Comparison of ENCODE assay signal across 9 mouse cellular contexts in the genomic region with DNA sequence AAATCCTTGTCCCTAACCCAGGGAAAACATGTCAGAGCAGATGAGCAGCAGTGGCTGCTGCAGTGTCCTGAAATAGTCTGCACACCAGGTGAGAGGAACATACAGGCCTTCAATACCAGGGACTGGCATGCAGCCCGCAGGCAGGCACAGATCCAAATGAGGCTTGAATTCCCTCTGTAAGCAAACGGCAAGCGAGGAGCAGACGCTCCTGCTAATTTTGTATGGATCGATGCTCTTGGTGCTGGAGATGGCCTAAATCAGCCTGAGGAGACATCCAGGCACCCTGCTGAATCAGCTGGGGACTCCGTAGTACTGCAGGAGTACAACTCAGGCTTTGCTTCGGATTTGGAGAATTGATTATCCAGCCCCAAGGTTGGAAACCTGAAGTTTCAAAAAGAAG.
DNase-seq lines count a peak whose midpoint lies in the region; ATAC-seq lines count a peak whose summit lies in the region.
"Had no signal": no experiment of that assay in that cellular context is flagged by ENCODE, and none has a peak within 500 bp of the region (broad histone marks: within the 10 kb centered on the region; RNA-seq: fewer than 3 reads in every experiment).

No protein-coding gene starts in this region.

- ATAC-seq in kidney, embryonic 15.5 days (replicated peaks; ENCODE audit: low FRiP score): no peak

- H3K4me2 ChIP-seq in kidney, embryonic 15.5 days: no peak overlapping the region

- no peaks in the 10 kb centered on the region for H3K27me3 ChIP-seq in kidney, embryonic 15.5 days
- no peaks in the 10 kb centered on the region for H3K27me3 ChIP-seq in midbrain, embryonic 10.5 days (ENCODE audit: low read depth, poor library complexity, severe bottlenecking)

- H3K9ac ChIP-seq in kidney, embryonic 15.5 days: no peak overlapping the region

- intact Hi-C loops in left cerebral cortex, postnatal 4 days (cut with DNase I): no loop called here
- intact Hi-C loops in heart, postnatal 36 days (cut with DNase I): no loop called here

- 0 out of 2 replicates have a peak, but pooled peaks cover 6% of the 10 kb centered on the region for H3K4me1 ChIP-seq in kidney, embryonic 15.5 days
- H3K4me1 ChIP-seq in midbrain, embryonic 10.5 days: no peaks in the 10 kb centered on the region

- no peaks in the 10 kb centered on the region for H3K36me3 ChIP-seq in kidney, embryonic 15.5 days
- no peaks in the 10 kb centered on the region for H3K36me3 ChIP-seq in midbrain, embryonic 10.5 days

- peak; percentile 63 for DNase-seq in kidney, adult 18-20 months
- DNase-seq in cerebellum, adult 18-20 months: peak; percentile 82 to 86
- peak; percentile 40 to 68 for DNase-seq in gastrocnemius, adult 8-10 months (ENCODE audit: low spot score in 2 of 2)
- DNase-seq in left cerebral cortex, postnatal 4 days: peak; percentile 93
- no peak for DNase-seq in thymus, postnatal 36 days
- DNase-seq in heart, postnatal 36 days: no peak
- no peak for DNase-seq in midbrain, embryonic 10.5 days (ENCODE audit: low spot score)
- DNase-seq: liver had no signal

- no peak overlapping the region for H3K27ac ChIP-seq in kidney, embryonic 15.5 days
- no peak overlapping the region for H3K27ac ChIP-seq in midbrain, embryonic 10.5 days (replicated peaks)

- H3K4me3 ChIP-seq in kidney, embryonic 15.5 days (replicated peaks): no peak overlapping the region
- H3K4me3 ChIP-seq in midbrain, embryonic 10.5 days: no peak overlapping the region

- WGBS in kidney, embryonic 15.5 days: 78% methylated on average over 7 of the region's 7 CpGs
- WGBS in midbrain, embryonic 10.5 days: 80% methylated on average over 7 of the region's 7 CpGs

- no peaks in the 10 kb centered on the region for H3K9me3 ChIP-seq in kidney, embryonic 15.5 days (replicated peaks)
- no peaks in the 10 kb centered on the region for H3K9me3 ChIP-seq in midbrain, embryonic 10.5 days (replicated peaks)

Comparison
In these comparisons a context has a peak if more than half of its experiments do, and no peak if none do; other contexts are left out.
1. DNase-seq: peak in kidney, adult 18-20 months (single experiment), cerebellum, adult 18-20 months (2 of 2), gastrocnemius, adult 8-10 months (2 of 2) and left cerebral cortex, postnatal 4 days (single experiment); none in thymus, postnatal 36 days (0 of 2), heart, postnatal 36 days (0 of 2) and midbrain, embryonic 10.5 days (single experiment).